Mouse (Mus musculus) layer of hippocampus, postnatal 36 days (tissue): Measurements from ENCODE around the gene Polr2f. TPM values are rescaled to one million over a fixed set of nuclear protein-coding genes. Genes with fewer than 3 reads are reported as not detected.

ENCODE experiments used
- DNase-seq, 2 experiments: peaks; one replicate each; pipeline ENCODE4 v3.0.0; 2022
- total RNA-seq, 2 experiments: library from RNA; stranded (reverse); gene quantifications; 2 replicates each; pipeline ENCODE4 v1.2.3; 2021

Polr2f gene
- total RNA-seq, 2 experiments from 2014 or later, result 98.9 to 101 TPM

- DNase-seq, result no peak
Measured at GRCm38 (mm10) chr15:79162301-79162700, 21.5 kb downstream of the Polr2f start.

GRCm38 (mm10) chr15:79162822-79163221, 22.0 kb downstream of the Polr2f start:
- no peak for DNase-seq

DNA sequence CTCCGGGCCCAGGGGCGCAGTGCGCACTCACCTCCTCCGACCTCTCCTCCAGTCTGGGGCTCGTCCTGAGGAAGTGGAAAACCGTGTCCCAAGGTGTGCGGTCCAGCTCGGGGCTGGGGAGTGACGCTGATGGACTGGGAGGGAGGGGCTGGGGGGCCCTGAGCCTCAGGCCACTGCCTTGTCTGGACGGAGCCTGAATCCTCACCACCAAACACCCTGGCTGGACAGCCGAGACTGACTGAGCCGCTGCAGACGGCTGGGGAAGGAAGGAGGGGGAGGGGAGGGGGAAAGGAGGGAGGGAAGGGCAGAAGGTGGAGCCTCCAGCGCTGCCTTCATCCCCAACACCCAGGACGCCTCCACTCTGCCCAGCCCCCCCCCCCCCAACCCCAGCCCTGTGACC, 23.4 kb downstream of the Polr2f start:
- no peak for DNase-seq

DNA sequence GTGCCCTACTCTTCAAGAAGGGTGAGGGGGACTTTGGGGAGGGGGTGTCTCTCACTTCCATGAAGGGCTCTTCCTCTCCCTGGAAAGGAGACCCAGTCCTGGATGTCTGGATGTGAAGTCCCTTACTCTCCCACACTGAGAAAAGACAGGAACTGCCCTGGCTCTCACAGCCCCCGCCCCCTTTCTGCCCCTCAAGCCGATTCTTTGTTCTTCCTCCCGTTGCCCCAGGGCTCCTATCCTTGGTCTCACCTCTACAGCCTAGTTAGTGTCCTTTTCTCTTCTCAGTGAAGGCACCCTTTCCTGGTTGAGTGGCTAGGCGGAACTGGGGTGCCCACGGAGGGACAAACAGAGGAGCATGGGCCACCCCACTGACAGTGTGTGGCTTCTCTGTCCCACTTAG, 24.3 kb downstream of the Polr2f start, which contains the start of gene Sox10:
TSS of gene Sox10 (minus strand) at position 101 of the 400 bp plus-strand sequence.
- no peak for DNase-seq

DNA sequence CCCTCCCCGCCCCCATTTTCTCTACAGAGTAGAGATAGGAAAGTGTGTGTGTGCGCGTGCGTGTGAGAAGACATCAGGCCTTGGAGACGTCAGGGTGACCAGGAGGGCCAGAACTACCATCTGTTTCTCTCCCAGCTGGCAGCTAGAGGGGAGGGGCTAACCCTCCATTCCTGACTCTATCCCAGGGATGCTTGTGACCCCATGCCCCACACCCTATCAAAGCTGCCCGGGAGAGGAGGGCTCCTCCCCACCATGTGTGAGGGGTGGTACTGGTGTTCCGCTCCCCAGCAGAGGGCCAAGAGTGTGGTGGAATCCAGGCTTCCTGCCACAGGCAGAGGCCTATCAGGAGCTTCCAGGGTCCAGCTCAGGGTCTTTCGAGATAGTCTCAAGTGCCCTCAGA, 25.9 kb downstream of the Polr2f start:
- no peak for DNase-seq

DNA sequence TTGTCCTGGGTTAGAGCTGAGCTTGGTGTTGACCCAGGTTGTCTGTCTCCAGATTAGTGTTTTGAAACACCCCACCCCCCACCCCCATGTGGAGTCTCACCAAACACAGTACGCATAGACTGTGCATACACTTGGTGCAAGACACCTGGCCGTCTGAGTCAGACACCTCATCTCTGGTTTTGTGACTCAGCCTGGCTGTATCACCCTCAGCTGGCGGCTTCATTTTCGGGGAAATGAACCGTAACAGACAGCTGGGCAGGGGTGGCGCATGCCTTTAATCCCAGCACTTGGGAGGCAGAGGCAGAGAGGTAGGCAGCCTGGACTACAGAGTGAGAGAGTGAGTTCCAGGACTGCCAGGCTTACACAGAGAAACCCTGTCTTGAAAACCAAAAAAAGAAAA, 36.1 kb downstream of the Polr2f start:
- no peak for DNase-seq

DNA sequence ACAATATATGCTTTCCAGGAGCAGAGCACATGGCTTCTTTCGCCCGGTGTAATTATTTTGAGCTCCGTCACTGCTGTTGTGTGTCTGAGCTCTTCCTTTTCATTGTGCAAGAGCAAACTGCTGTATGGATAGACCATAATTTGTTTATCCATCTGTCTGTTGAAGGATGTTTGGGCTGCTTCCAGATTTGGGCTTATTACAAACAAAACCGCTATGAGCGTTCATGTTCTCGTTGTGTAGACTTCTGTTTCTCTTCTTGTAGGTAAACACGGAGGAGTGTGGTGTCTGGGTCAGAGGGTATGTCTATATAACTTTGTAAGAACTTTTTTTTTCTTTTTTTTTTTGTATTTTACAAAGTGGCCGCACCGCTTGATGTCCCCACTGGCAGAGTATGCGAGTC, 44.4 kb downstream of the Polr2f start:
- DNase-seq, result no peak

- no peak for DNase-seq
Measured at GRCm38 (mm10) chr15:79187819-79188218, 47.0 kb downstream of the Polr2f start.

DNA sequence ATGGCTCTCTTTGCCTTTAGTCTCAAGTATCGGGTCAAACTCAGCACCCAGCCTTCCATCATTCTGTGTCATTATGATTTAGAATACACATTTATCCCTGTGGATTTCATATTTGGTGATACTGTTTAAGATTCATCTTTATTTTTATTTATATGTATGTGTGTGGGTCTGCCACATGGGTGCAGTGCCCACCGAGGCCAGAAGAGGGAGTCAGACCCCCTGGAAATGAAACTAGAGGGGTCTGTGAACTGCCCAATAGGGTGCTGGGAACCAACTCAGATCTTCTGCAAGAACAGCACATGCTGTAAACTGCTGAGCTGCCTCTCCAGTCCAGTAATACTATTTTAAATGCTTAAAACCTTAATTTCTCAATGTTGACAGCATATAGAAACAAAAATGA, 50.6 kb downstream of the Polr2f start:
- DNase-seq, result no peak

- no peak for DNase-seq
Measured at GRCm38 (mm10) chr15:79192450-79192849, 51.6 kb downstream of the Polr2f start.

DNA sequence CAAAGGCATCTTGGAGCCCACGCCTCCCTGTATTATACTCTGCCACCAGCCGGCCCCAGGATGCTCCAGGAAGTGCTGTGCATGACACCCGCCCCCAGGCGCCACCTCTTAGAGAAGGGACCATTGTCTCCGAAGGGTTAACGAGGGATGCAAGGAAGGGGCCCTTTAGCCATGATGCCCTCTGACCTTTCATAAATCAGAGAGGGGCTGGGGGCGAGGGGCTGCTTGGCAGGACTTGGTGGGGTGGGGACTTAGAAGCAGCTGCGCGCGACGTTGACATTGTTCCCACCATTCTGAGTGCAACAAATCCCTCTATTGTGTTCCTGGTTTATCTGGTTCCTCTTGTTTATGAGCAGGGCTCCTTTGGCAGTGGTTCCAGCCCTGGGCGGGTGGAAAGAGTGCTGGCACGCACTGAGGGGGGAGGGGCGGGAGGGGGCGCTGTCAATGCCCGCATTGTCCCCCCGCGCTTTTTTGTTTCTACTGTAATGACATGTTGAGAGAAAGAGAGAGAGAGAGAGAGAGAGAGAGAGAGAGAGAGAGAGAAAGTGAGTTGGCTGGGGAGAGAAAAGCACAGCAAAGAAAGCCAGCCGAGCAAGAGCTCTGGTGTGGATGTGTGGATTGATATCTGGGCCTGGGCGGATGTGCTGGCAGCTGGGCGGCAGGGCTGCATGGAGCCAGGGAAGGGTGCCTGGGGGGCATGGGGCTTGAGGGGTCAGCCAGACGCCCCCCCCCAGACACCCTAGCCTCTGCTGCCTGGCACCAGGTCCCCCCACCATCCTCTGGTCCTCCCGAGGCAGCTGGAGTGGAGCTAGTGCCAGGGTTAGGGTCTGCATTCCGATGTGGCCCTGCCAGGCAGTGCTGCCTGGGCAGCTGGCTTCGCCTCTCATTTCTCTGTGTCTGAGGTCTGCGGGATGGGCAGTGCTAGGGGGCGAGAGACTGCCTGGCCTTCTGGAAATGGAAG, 52.4 kb downstream of the Polr2f start:
- peak; percentile 38 to 49 for DNase-seq

GRCm38 (mm10) chr15:79194048-79194447, 53.2 kb downstream of the Polr2f start:
- DNase-seq, result no peak

DNA sequence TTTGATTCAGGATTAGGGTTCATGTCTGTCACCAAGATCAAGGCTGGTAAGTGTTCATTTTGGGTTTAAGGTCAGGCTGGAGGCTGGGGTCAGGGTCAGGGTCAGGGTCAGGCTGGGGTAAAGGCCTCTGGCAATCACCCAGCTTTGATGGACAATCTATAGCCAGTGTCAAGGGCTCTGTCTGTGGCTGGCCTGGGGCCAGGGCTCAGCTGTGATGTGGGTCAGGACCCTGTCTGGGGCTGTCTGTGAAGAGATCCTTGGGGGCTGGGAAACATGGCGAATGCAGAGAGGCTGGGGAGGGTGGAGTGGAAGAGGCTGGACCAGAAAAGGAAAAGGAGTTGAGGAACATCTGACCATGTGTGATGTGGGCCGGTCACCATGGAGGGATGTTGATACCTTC, 54.1 kb downstream of the Polr2f start:
- DNase-seq, result no peak

DNA sequence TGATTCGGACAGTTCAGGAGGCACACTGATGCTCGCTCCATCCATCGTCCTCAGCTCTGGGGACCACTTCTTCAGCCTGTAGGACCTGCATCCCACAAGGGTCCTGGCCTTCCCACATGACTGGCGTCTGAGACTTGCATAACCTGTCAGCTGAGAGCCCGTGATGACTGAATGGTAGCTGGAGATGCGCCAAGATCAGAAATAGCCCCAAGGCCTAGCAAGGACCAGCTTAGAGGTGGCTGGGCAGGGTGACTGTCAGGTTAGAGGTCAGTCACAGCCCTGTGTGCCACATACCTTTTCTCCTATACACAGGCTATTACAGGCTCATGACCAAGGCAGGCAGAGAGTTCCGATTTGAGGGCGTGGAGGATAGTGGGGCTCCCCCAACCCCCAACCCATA, 54.7 kb downstream of the Polr2f start:
- no peak for DNase-seq

- no peak for DNase-seq
Measured at GRCm38 (mm10) chr15:79199390-79199976, 58.7 kb downstream of the Polr2f start.

Other genes starting within 250 kb of the Polr2f start
- under 1 TPM in 1 of 2 experiments, not detected in 1; 0.33 TPM for gene Gm49510, start 241.3 kb upstream of the Polr2f start, total RNA-seq
- gene Sh3bp1, start 241.2 kb upstream of the Polr2f start, total RNA-seq, result 10 to 100 TPM; 32.0 to 33.3 TPM
- 100 to 1,000 TPM; 171 to 176 TPM for gene Pdxp, start 227.1 kb upstream of the Polr2f start, total RNA-seq
- gene Lgals1, start 214.3 kb upstream of the Polr2f start, total RNA-seq, result 10 to 100 TPM; 18.2 to 19.2 TPM
- gene Nol12, start 206.1 kb upstream of the Polr2f start, total RNA-seq, result 10 to 100 TPM; 36.7 to 39.5 TPM
- gene Triobp, start 193.3 kb upstream of the Polr2f start, total RNA-seq, result 10 to 100 TPM in 1 of 2 experiments, 1 to 10 TPM in 1; 7.7 to 12.7 TPM
- 10 to 100 TPM; 88.9 to 89.5 TPM for gene H1f0, start 112.6 kb upstream of the Polr2f start, total RNA-seq
- gene Galr3, start 99.1 kb upstream of the Polr2f start, total RNA-seq, result not detected
- gene Ankrd54, start 78.1 kb upstream of the Polr2f start, total RNA-seq, result 10 to 100 TPM; 17.6 to 20.7 TPM
- 10 to 100 TPM; 69.4 to 74.8 TPM for gene Eif3l, start 65.8 kb upstream of the Polr2f start, total RNA-seq
- gene Micall1, start 32.1 kb upstream of the Polr2f start, total RNA-seq, result 10 to 100 TPM; 33.1 to 34.5 TPM
- gene 1700088E04Rik, start 244 bp downstream of the Polr2f start, total RNA-seq, result 1 to 10 TPM; 8.9 to 9.3 TPM
- 10 to 100 TPM; 28.9 to 31.6 TPM for gene Sox10, start 24.2 kb downstream of the Polr2f start, total RNA-seq
- gene Pick1, start 88.2 kb downstream of the Polr2f start, total RNA-seq, result 10 to 100 TPM; 43.9 to 48.3 TPM
- gene Gm49486, start 88.4 kb downstream of the Polr2f start, total RNA-seq, result under 1 TPM; 0.50 to 0.99 TPM
- under 1 TPM in 1 of 2 experiments, not detected in 1; 0.30 TPM for gene Slc16a8, start 113.8 kb downstream of the Polr2f start, total RNA-seq
- gene Baiap2l2, start 144.5 kb downstream of the Polr2f start, total RNA-seq, result 1 to 10 TPM; 1.8 to 2.6 TPM
- gene Pla2g6, start 187.4 kb downstream of the Polr2f start, total RNA-seq, result 10 to 100 TPM; 22.3 to 23.1 TPM
- 1 to 10 TPM; 1.4 to 2.3 TPM for gene Maff, start 205.6 kb downstream of the Polr2f start, total RNA-seq